Mouse (Mus musculus) embryonic fibroblast, embryonic 13.5 days (primary cell): ENCODE data around the gene Rcc1.

Experiments
- CTCF ChIP-seq: IDR thresholded peaks from 2 replicates; pipeline ENCODE4 v1.5.1; 2011; ENCODE audit warnings: mild to moderate bottlenecking, control low read depth, low read length, moderate library complexity, borderline replicate concordance; ENCODE audit not compliant: insufficient read depth
- POLR2A ChIP-seq: IDR thresholded peaks from 2 replicates; pipeline ENCODE4 v1.6.1; 2011; ENCODE audit warnings: low read depth, mild to moderate bottlenecking, control low read depth, low read length, moderate library complexity

DNA sequence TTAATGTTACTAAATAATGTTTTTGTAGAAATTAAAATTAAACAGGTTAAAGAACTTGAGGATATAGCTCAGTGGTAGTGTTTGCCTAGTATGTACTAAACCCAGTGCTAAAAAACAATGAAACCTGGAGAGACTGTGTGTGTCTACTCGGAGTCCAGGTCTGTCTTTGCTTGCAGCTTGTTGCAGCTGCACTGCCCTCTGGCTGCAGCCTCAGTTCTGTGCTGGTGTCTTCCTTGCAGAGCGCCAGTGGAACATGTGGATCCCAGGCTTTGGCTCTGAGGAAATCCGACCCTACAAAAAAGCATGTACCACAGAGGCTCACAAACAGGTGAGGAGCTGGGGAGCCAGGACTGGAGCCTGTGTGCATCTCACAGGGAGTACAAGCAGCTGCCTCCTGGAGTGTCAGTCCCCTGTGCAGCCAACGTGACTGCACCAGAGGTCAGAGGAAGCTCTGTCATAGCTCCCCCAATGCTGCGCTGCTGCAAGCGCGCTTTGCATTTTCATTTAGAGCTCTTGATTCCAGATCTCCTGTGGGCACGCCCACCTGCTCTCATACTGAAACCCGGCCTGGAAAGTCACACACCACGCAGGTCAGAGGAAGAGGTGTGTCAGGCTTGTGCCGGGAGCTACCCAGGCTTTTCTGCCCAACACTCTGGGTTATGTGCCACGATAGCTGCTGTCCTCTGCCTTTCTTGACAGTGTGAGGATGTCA, 61.6 kb downstream of the Rcc1 start:
- TF ChIP-seq CTCF (peak; percentile 53; the same call in 1 of the 2 replicates), POLR2A (no peak)
